Mouse (Mus musculus) stomach, postnatal 0 days (tissue): ENCODE measurements at regions not wholly inside any gene's neighbourhood (a gene's known extent, or its start where the extent isn't known, plus 50 kb on each side); places are given as distances from the start of the nearest gene placed in this dataset.

Source experiments
- ATAC-seq: fragments of 200-750 bp; cut with Nextera tagmentation; 2 replicates; pipeline ENCODE4 v1.8.0; 2017; ENCODE audit not compliant: low FRiP score, low TSS enrichment
- DNase-seq: peaks from one replicate; pipeline ENCODE4 v3.0.0-alpha.2; 2016; ENCODE audit warnings: low spot score
- H3K27ac ChIP-seq: fragments of 300-500 bp; sonication (generic); replicated peaks from 2 replicates; pipeline ENCODE4 v1.5.1; 2014; ENCODE audit warnings: mild to moderate bottlenecking, control low read depth
- H3K27me3 ChIP-seq: fragments of 300-500 bp; sonication (generic); 2 replicates; pipeline ENCODE4 v1.6.1; 2014; ENCODE audit warnings: low read length; ENCODE audit not compliant: control insufficient read depth, insufficient read depth
- H3K36me3 ChIP-seq: fragments of 300-500 bp; sonication (generic); 2 replicates; pipeline ENCODE4 v1.6.1; 2014; ENCODE audit warnings: low read length, mixed read lengths; ENCODE audit not compliant: control insufficient read depth, insufficient read depth
- H3K4me1 ChIP-seq: fragments of 300-500 bp; sonication (generic); replicated peaks from 2 replicates; pipeline ENCODE4 v1.6.1; 2014; ENCODE audit warnings: antibody characterized with exemption; ENCODE audit not compliant: control insufficient read depth, insufficient read depth
- H3K4me2 ChIP-seq: fragments of 300-500 bp; sonication (generic); replicated peaks from 2 replicates; pipeline ENCODE4 v1.6.1; 2014; ENCODE audit warnings: low read depth, mild to moderate bottlenecking, control low read depth, moderate library complexity
- H3K4me3 ChIP-seq: fragments of 300-500 bp; sonication (generic); 2 replicates; pipeline ENCODE4 v1.5.1; 2014; ENCODE audit warnings: low read depth, low read length, control low read depth
- H3K9ac ChIP-seq: fragments of 300-500 bp; sonication (generic); 2 replicates; pipeline ENCODE4 v1.6.1; 2014; ENCODE audit warnings: mild to moderate bottlenecking, low read length, control low read depth, mixed read lengths
- H3K9me3 ChIP-seq: fragments of 300-500 bp; sonication (generic); 2 replicates; pipeline ENCODE4 v1.6.1; 2016; ENCODE audit warnings: low read length; ENCODE audit not compliant: control insufficient read depth
- CTCF ChIP-seq: IDR thresholded peaks from 2 replicates; pipeline ENCODE4 v1.5.1; 2016; ENCODE audit warnings: antibody characterized with exemption, low read depth, mild to moderate bottlenecking, moderate library complexity
- EP300 ChIP-seq: optimal IDR thresholded peaks from 2 replicates; pipeline ENCODE3; 2016; ENCODE audit warnings: antibody characterized with exemption
- WGBS: fragments of 180-500 bp; shearing (Covaris S2); extraction: QIAGEN DNeasy Blood & Tissue Kit; methylation state at CpG from one replicate; pipeline ENCODE4 v1.1.7; 2014; 5-methylcytosine and 5-hydroxymethylcytosine counted together

DNA sequence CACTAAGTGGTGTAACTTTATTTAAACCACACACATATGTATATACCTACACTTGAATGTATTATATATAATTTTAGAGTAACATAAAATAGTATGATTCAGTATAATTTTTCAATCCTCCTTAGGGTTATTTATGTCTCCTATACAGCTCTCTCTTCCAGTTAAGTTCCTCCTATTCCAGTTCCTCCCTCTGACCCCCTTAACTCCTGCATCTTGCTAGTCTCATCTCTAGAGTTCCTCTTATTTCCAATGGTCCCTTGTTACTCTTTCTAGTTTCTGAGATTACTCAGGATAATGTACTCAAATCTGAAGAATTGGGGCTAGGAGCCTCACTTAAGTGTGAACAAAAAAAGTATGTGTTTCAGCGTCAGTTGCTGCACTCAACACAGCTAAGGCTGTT lies 88.4 kb upstream of the Tex13c2 start:
- DNase-seq: no peak
- H3K9ac ChIP-seq: no peak overlapping the region
- 76% methylated on average over 1 of the region's 1 CpGs for WGBS

DNA sequence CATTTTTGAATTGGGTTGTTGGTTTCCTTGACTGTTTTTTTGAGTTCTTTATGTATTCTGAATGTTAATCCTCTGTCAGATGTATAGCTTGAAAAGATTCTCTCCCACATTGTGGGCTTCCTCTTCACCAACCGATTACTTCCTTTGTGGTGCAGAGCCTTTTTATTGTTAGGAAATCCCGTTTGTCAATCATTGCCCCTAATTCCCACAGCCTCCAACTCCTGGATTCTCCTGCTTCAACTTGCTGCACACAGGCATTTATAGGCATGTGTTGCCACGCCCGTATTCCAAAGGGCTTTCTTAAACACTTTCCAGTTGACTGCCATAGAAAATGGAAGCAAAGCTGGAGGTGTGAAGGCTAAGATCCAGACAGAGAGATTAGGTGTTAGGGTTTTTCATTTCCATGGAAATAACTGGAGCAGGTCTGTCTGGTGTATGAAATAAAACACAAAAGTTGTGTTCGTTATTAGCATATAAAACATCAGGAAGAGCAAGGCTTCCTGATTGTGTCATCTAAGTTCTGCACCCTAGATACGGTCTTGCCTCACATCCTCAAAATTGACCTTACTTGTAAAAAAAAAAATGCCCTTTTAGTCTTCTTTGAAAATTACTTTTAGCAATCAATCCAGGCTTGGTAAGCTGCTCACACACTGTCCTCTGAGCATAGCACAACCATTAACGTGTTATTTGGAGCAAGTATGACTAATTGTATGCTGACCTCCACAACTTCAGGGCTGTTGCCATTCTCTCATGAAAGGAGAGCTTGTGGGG lies 87.7 kb upstream of the Tex13c2 start:
- Histone ChIP-seq H3K9ac (no peak overlapping the region), H3K4me3 (no peak overlapping the region), H3K27me3 (no peaks in the 10 kb centered on the region), H3K36me3 (no peaks in the 10 kb centered on the region), H3K4me2 (no peak overlapping the region), H3K27ac (no peak overlapping the region), H3K4me1 (no peaks in the 10 kb centered on the region), H3K9me3 (no peaks in the 10 kb centered on the region)
- ATAC-seq (no peak), DNase-seq (no peak)
- TF ChIP-seq EP300: no peak
- no peak for TF ChIP-seq CTCF
- WGBS: 64% methylated on average over 7 of the region's 7 CpGs

More for the DNA sequence above, 88.4 kb upstream of the Tex13c2 start:
- Histone ChIP-seq H3K9me3 (no peaks in the 10 kb centered on the region), H3K4me1 (no peaks in the 10 kb centered on the region), H3K27me3 (no peaks in the 10 kb centered on the region), H3K4me3 (no peak overlapping the region), H3K36me3 (no peaks in the 10 kb centered on the region), H3K27ac (no peak overlapping the region), H3K4me2 (no peak overlapping the region)
- no peak for ATAC-seq
- no peak for TF ChIP-seq CTCF
- no peak for TF ChIP-seq EP300

DNA sequence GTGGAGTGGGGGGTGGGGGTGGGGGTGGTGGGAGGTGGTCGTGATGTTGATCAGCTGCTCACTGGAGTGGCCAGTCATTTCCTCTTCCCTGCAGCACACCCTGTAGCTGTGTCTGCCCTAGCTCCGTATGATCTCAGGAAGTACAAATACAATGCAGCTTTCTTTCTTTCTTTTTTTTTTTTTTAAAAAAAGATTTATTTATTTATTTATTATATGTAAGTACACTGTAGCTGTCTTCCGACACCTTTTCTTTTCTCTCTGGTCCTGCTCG lies 87.2 kb upstream of the Tex13c2 start:
- Histone ChIP-seq H3K36me3 (no peaks in the 10 kb centered on the region), H3K4me3 (no peak overlapping the region), H3K4me2 (no peak overlapping the region), H3K4me1 (no peaks in the 10 kb centered on the region), H3K27me3 (no peaks in the 10 kb centered on the region), H3K9ac (no peak overlapping the region), H3K27ac (no peak overlapping the region), H3K9me3 (no peaks in the 10 kb centered on the region)
- TF ChIP-seq CTCF (no peak), EP300 (no peak)
- 56% methylated on average over 4 of the region's 4 CpGs for WGBS
- ATAC-seq: no peak
- DNase-seq: no peak

DNA sequence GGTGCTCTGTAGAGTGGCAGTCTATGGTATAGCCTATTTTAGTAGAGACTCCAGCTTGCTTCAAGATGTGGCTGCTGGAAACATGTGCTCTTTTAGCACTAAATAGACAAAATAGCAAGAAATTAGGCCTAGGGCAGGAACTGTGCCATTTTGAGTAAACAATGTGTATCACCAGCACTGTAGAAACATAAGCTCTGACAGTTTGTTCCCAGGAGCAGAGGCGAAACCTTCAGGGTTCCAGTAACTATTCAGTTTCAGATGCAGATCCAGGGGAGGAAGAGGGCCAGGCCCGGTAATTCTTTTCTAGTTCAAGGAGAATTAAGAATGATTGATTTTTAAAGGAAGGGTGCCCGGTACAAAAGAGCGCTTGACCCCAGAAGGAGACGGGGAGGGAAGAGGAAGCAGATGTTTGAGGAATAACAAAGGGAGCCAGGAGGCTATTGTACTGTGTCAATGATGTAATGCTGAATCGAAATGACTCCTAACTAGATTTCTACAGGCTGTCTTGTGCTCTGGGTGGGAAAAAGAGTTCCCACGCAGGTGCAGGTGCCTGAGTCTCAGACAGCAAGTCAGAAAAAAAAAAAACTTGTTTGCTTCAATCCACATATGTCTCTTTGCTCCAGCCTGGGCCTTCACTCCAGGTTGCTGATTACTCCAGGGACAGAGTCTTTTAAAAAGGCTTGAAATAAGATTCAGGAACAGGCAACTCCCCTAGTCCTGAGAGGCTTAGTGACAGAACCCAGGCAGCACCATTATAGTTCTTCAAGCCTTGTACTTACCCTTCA lies 57.4 kb upstream of the Tex13c2 start:
- Histone ChIP-seq H3K27me3 (no peaks in the 10 kb centered on the region), H3K9ac (no peak overlapping the region), H3K9me3 (no peaks in the 10 kb centered on the region), H3K4me3 (no peak overlapping the region), H3K4me2 (no peak overlapping the region), H3K27ac (no peak overlapping the region), H3K36me3 (no peaks in the 10 kb centered on the region), H3K4me1 (no peaks in the 10 kb centered on the region)
- no peak for TF ChIP-seq CTCF
- no peak for TF ChIP-seq EP300
- ATAC-seq (no peak), DNase-seq (no peak)
- WGBS: 32% methylated on average over 7 of the region's 7 CpGs
